Mouse (Mus musculus) lung, embryonic 16.5 days (tissue): ENCODE measurements around the gene Cc2d1a. TPM values are rescaled to one million over a fixed set of nuclear protein-coding genes. Genes with fewer than 3 reads are reported as not detected.

ENCODE experiments used
- ATAC-seq: fragments of 200-750 bp; cut with Nextera tagmentation; 2 replicates; pipeline ENCODE4 v1.8.0; 2017; ENCODE audit warnings: low read depth, mild to moderate bottlenecking, moderate library complexity
- H3K27ac ChIP-seq: fragments of 300-500 bp; sonication (generic); 2 replicates; pipeline ENCODE4 v1.5.1; 2014; ENCODE audit warnings: mild to moderate bottlenecking, control low read depth, low read length
- H3K27me3 ChIP-seq: fragments of 300-500 bp; sonication (generic); 2 replicates; pipeline ENCODE4 v1.6.1; 2014; ENCODE audit warnings: low read depth, low read length, mixed read lengths; ENCODE audit not compliant: control insufficient read depth, insufficient read depth
- H3K36me3 ChIP-seq: fragments of 300-500 bp; sonication (generic); 2 replicates; pipeline ENCODE4 v1.6.1; 2014; ENCODE audit warnings: low read length; ENCODE audit not compliant: control insufficient read depth, insufficient read depth
- H3K4me1 ChIP-seq: fragments of 300-500 bp; sonication (generic); replicated peaks from 2 replicates; pipeline ENCODE4 v1.6.1; 2014; ENCODE audit warnings: low read length, mixed read lengths; ENCODE audit not compliant: control insufficient read depth, insufficient read depth
- H3K4me2 ChIP-seq: fragments of 300-500 bp; sonication (generic); 2 replicates; pipeline ENCODE4 v1.6.1; 2014; ENCODE audit warnings: low read depth, low read length, control low read depth
- H3K4me3 ChIP-seq: fragments of 300-500 bp; sonication (generic); 2 replicates; pipeline ENCODE4 v1.5.1; 2014; ENCODE audit warnings: mild to moderate bottlenecking, low read length, control low read depth
- H3K9ac ChIP-seq: fragments of 300-500 bp; sonication (generic); 2 replicates; pipeline ENCODE4 v1.6.1; 2014; ENCODE audit warnings: low read length, control low read depth
- H3K9me3 ChIP-seq: fragments of 300-500 bp; sonication (generic); 2 replicates; pipeline ENCODE4 v1.6.1; 2016; ENCODE audit warnings: low read length; ENCODE audit not compliant: control insufficient read depth
- WGBS: fragments of 180-500 bp; shearing (Covaris S2); extraction: QIAGEN DNeasy Blood & Tissue Kit; methylation state at CpG from one replicate; pipeline ENCODE4 v1.1.7; 2014; 5-methylcytosine and 5-hydroxymethylcytosine counted together
- polyA plus RNA-seq: library from polyadenylated mRNA; unstranded; fragments of >200 nt; fragmentation: Nextera tagmentation; extraction: Ambion mirVana; gene quantifications from 2 replicates; pipeline ENCODE4 v1.2.1, GENCODE M21; 2015

Cc2d1a gene
- polyA plus RNA-seq, 1 experiment from 2014 or later: 25.9 TPM

DNA sequence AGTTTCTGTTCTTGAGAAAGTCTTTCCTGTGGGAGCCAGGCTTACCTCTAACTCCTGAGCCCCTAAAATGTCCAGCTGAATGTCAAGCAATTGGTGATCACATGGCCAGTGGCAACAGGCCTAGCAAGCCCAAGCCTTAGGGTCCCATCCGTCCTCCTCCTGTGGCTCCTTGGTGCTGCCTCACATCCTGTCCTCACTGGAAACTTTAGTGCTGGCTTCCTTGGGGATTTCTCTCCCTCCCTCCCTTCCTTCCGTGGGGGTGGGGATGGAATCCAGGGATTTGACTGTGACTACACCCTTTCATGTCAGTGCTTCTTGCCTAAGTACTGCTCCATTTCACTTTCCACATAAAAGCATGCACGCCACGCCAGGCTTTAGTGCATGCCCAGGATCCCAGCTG lies 41.9 kb upstream of the Cc2d1a start:
- ATAC-seq: no peak
- no peak overlapping the region for H3K4me2 ChIP-seq
- peaks cover 2% of the 10 kb centered on the region; the same call in 1 of the 2 replicates for H3K9me3 ChIP-seq
- peak overlapping the region; percentile 21; the same call in 1 of the 2 replicates for H3K9ac ChIP-seq
- 44% methylated on average over 4 of the region's 4 CpGs for WGBS
- H3K27me3 ChIP-seq: no peaks in the 10 kb centered on the region
- H3K4me3 ChIP-seq: no peak overlapping the region
- H3K27ac ChIP-seq: peak overlapping the region; percentile 90
- no peaks in the 10 kb centered on the region for H3K36me3 ChIP-seq
- H3K4me1 ChIP-seq: peaks cover 36% of the 10 kb centered on the region

DNA sequence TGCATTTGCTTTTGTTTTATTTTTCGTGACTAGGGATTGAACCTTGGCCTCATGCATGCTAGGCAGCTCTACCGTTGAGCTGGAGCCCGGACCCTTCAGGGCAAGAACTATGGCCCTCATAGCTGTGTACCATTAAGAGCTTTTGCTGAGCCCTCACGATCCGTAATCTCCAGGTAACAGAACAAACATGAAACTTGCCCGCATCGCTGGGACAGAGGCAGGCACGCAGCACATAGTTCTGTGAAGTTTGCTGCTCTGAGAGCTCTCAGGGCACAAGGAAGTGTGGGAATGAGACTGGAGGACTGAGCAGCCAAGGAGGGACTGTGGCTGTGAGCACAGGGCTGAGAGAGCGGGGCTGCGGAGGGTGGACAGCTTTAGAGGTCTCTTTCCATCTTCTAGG lies 40.9 kb upstream of the Cc2d1a start:
- no peak overlapping the region for H3K4me2 ChIP-seq
- H3K9me3 ChIP-seq: peaks cover 2% of the 10 kb centered on the region; the same call in 1 of the 2 replicates
- H3K9ac ChIP-seq: peak overlapping the region; percentile 3
- 56% methylated on average over 10 of the region's 10 CpGs for WGBS
- peak; percentile 42 for ATAC-seq
- H3K4me1 ChIP-seq: peaks cover 39% of the 10 kb centered on the region
- no peaks in the 10 kb centered on the region for H3K36me3 ChIP-seq
- H3K4me3 ChIP-seq: no peak overlapping the region
- peak overlapping the region; percentile 90 for H3K27ac ChIP-seq
- H3K27me3 ChIP-seq: no peaks in the 10 kb centered on the region

DNA sequence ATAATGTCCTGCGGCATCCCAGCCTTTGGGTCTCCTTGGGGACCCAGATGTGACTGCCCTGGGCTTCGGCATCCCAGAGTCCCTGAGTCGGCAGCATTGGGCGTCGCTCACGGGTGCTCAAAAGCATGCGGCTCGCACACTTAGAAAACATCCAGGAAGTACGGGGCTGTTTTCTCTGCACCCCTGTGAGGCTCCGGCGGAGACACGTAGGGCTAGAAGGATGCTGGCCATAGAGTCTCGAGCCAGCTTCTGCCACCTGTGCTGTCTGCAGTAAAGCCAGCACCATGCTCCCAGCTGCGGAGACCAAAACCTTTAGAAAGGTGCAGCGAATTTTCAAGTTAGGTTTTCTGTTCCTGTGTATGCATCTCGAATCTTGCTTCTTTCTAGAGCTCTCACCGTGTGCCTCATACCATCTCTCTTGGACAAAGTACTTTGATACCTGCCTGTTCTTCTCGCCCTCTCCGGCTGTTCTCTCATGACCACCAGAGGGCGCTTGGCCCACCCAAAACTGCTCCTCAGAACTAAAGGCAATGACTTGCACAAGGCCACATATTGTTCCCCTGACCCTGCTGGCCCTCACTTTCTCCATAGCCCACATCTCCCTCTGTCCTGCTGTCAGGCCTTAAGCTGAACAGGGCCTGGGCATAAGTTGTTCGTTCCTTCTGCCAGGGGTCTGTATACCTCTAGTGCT lies 39.5 kb upstream of the Cc2d1a start:
- peaks cover 2% of the 10 kb centered on the region; the same call in 1 of the 2 replicates for H3K9me3 ChIP-seq
- peaks cover 35% of the 10 kb centered on the region for H3K4me1 ChIP-seq
- peak overlapping the region; percentile 59 for H3K9ac ChIP-seq
- WGBS: 4% methylated on average over 21 of the region's 21 CpGs
- H3K4me2 ChIP-seq: peak overlapping the region; percentile 81
- H3K27ac ChIP-seq: peak overlapping the region; percentile 11
- H3K27me3 ChIP-seq: no peaks in the 10 kb centered on the region
- peak overlapping the region; percentile 42 for H3K4me3 ChIP-seq
- H3K36me3 ChIP-seq: no peaks in the 10 kb centered on the region
- no peak for ATAC-seq

DNA sequence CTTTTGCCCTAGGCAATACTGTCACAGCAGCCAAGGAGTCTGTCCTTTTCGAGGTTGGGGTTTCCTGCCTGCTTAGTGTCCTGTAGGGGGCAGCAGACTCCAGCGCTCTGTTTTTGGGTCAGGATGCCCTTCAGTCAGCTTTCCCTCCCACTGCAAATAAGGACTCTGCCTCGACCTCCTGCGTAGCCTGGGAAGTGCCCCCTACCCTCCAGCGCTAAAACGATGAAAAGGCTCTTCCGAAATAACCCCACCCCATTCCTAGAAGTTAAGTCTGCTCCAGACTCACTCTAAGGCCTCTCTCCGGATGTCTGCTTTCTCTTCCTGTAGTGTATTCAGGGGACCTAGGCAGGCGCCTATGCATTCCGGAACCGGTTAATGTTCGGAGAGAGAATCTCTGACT lies 38.8 kb upstream of the Cc2d1a start:
- Histone ChIP-seq H3K9ac (peak overlapping the region; percentile 59), H3K27me3 (no peaks in the 10 kb centered on the region), H3K9me3 (peaks cover 2% of the 10 kb centered on the region; the same call in 1 of the 2 replicates), H3K4me3 (peak overlapping the region; percentile 42), H3K36me3 (no peaks in the 10 kb centered on the region), H3K4me2 (peak overlapping the region; percentile 81), H3K4me1 (peaks cover 28% of the 10 kb centered on the region), H3K27ac (peak overlapping the region; percentile 11; the same call in 1 of the 2 replicates)
- under 1% methylated on average over 12 of the region's 12 CpGs for WGBS
- ATAC-seq: peak; percentile 37

DNA sequence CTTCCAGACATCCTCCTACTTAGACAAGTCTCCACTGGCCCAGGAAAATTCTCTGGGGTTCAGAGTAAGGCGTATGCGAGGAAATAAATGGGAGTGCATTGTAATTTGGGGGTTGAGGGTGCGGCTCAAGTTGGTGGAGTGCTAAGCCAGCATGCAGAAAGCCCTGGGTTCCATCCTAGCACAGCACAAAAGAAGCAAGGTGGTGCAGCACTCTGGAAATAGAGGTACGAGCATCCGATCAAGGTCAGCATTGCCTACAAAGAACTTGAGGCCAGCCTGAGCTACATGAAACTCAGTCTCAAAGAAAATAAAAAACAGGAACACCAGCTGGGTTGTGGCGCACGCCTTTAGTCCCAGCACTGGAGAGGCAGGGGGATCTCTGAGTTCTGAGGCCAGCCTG lies 37.4 kb upstream of the Cc2d1a start, which contains the start of gene Nanos3:
TSS of gene Nanos3 (minus strand) at position 101 of the 400 bp plus-strand sequence.
- Histone ChIP-seq H3K27ac (peak within 1 kb of the TSS; percentile 88), H3K4me2 (peak within 1 kb of the TSS; percentile 90), H3K36me3 (no peaks in the 10 kb centered on the region), H3K4me3 (peak within 1 kb of the TSS; percentile 84), H3K27me3 (no peaks in the 10 kb centered on the region), H3K9ac (peak within 1 kb of the TSS; percentile 96), H3K4me1 (peaks cover 35% of the 10 kb centered on the region), H3K9me3 (peaks cover 2% of the 10 kb centered on the region; the same call in 1 of the 2 replicates)
- no peak for ATAC-seq
- WGBS: 95% methylated on average over 7 of the region's 7 CpGs

DNA sequence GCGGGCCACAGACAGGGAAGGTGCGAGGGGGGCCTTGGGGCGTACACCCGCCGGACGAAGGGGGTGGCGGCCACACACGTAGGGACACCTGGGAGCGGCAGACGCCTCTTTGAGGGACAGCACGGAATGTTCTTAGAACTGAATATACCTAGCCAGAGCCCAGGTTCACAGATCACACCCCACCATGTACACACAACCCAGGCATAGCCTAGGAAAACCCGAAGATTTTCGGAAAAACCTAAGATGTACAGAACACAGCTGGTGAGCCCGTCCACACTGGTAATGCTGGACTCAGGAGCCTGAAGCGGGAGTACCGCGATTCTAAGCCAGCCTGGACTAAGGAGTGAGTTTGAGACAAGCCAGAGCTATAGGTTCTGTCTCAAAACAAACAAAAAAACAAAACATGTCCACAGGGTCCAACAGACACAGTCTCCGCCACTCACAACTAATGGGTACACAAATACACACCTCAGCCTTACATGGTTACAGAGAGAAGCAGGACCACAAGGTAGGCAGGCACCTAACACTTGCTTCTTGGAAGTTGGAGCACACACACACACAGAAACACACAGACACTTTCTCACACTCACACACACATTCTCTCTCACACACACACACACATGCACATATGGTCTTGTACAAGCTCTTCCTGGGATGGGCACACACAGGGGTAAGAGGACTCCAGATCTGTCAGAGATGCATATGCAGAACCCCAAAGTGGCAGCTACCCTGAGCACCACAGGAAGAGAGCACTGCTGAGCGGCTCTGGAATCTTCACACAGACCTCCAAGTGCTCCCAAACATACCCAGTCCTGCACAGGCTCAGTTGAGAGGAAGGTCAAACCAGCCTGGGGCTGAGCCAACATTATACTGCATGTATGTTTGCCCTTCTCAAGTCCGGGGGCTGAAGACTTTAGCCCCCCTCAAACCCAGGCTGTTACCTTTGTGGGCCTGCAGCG lies 36.6 kb upstream of the Cc2d1a start:
- Histone ChIP-seq H3K4me2 (peak overlapping the region; percentile 90), H3K36me3 (no peaks in the 10 kb centered on the region), H3K27me3 (no peaks in the 10 kb centered on the region), H3K4me3 (peak overlapping the region; percentile 84), H3K27ac (peak overlapping the region; percentile 88), H3K9me3 (peaks cover 2% of the 10 kb centered on the region; the same call in 1 of the 2 replicates), H3K4me1 (peaks cover 40% of the 10 kb centered on the region), H3K9ac (peak overlapping the region; percentile 96)
- ATAC-seq: no peak
- WGBS: 12% methylated on average over 20 of the region's 21 CpGs

DNA sequence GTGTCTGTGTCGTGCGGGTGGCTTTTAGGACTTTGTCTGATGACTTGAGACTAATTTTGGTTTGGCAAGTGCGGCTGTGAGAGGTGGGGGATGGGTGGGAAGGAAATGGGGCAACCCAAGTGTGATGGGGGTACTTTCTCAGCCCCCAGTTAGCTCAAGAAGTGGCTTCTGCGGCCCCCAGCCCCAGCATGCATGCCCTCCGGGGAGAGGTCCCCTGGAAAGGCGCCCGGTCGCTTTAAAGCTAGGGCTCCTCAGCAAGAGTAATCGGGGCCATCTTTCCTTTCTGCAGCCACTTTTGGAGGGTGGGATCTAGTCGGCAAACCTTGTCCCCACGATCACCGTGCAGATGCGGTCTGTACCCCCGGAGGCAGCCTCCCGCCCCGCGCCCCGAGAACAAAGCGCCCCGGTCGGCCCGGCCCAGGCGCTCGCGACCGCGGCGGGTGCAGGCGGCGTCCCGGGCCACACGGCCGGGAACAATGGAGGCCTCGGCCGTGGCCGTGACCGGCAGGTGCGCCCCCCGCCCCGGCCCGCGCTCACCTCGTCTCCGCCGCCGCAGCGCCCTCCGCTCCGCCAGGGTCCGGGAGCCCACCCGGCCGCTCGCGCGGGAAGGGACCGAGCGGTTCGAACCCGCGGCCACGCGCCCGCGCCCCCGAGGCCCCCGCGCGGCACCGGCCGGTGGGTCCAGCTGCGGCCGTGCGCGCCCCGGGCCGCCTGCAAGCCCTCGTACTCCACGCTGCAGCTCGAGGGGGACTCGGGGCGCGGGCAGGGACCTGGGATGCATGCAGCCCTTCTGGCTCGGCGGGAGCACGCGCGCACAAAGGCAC lies 35.7 kb upstream of the Cc2d1a start:
- Histone ChIP-seq H3K4me3 (peak overlapping the region; percentile 84), H3K9me3 (peaks cover 2% of the 10 kb centered on the region; the same call in 1 of the 2 replicates), H3K4me2 (peak overlapping the region; percentile 90), H3K9ac (peak overlapping the region; percentile 96), H3K27ac (peak overlapping the region; percentile 88), H3K36me3 (no peaks in the 10 kb centered on the region), H3K27me3 (no peaks in the 10 kb centered on the region), H3K4me1 (peaks cover 35% of the 10 kb centered on the region)
- ATAC-seq: peak; percentile 27
- WGBS: under 1% methylated on average over 79 of the region's 87 CpGs

DNA sequence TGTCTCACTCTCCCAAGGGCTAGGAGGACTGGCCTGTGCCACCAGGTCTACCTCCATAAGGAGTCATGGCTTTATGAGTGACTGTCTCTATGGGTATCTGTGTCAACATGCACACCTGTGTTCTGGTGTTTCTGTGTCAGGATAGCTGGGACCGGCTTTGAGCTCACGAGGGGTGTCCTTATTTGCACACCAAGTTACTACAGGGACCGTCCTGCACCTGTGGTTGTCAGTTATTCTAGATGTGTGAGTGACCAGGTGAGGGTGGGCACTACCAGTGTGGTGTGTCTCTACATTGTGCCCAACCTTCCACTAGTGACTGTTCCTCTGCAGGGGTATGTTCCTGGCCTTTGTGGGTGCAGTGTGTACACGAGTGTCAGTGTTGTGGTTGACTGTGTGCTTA lies 35.1 kb upstream of the Cc2d1a start:
- Histone ChIP-seq H3K9me3 (peaks cover 2% of the 10 kb centered on the region; the same call in 1 of the 2 replicates), H3K9ac (peak overlapping the region; percentile 96), H3K27ac (peak overlapping the region; percentile 88), H3K36me3 (no peaks in the 10 kb centered on the region), H3K4me2 (peak overlapping the region; percentile 90), H3K4me3 (peak overlapping the region; percentile 84), H3K27me3 (no peaks in the 10 kb centered on the region), H3K4me1 (peaks cover 35% of the 10 kb centered on the region)
- WGBS: 31% methylated on average over 4 of the region's 4 CpGs
- no peak for ATAC-seq
